Mouse (Mus musculus) heart, embryonic 13.5 days (tissue): ENCODE measurements at regions not wholly inside any gene's neighbourhood (a gene's known extent, or its start where the extent isn't known, plus 50 kb on each side); places are given as distances from the start of the nearest gene placed in this dataset.

Source experiments
- ATAC-seq: fragments of 200-750 bp; cut with Nextera tagmentation; 2 replicates; pipeline ENCODE4 v1.8.0; 2017; ENCODE audit warnings: moderate TSS enrichment; ENCODE audit not compliant: insufficient number of reproducible peaks, low FRiP score, low TSS enrichment; ENCODE audit errors: extremely low read depth
- H3K27ac ChIP-seq: fragments of 300-500 bp; sonication (generic); replicated peaks from 2 replicates; pipeline ENCODE4 v1.5.1; 2015; ENCODE audit warnings: moderate library complexity, mild to moderate bottlenecking, inconsistent platforms
- H3K27me3 ChIP-seq: fragments of 300-500 bp; sonication (generic); replicated peaks from 2 replicates; pipeline ENCODE4 v1.6.1; 2015; ENCODE audit warnings: mild to moderate bottlenecking, inconsistent platforms
- H3K36me3 ChIP-seq: fragments of 300-500 bp; sonication (generic); 2 replicates; pipeline ENCODE4 v1.6.1; 2015; ENCODE audit warnings: mild to moderate bottlenecking, inconsistent platforms
- H3K4me1 ChIP-seq: fragments of 300-500 bp; sonication (generic); 2 replicates; pipeline ENCODE4 v1.6.1; 2015; ENCODE audit warnings: inconsistent platforms
- H3K4me2 ChIP-seq: fragments of 300-500 bp; sonication (generic); 2 replicates; pipeline ENCODE4 v1.6.1; 2015; ENCODE audit warnings: inconsistent platforms, mild to moderate bottlenecking, moderate library complexity
- H3K4me3 ChIP-seq: fragments of 300-500 bp; sonication (generic); 2 replicates; pipeline ENCODE4 v1.5.1; 2015; ENCODE audit warnings: moderate library complexity, mild to moderate bottlenecking, inconsistent platforms
- H3K9ac ChIP-seq: fragments of 300-500 bp; sonication (generic); 2 replicates; pipeline ENCODE4 v1.6.1; 2015; ENCODE audit warnings: inconsistent platforms, mild to moderate bottlenecking, moderate library complexity
- H3K9me3 ChIP-seq: fragments of 300-500 bp; sonication (generic); 2 replicates; pipeline ENCODE4 v1.6.1; 2016; ENCODE audit warnings: inconsistent platforms
- WGBS: fragments of 180-500 bp; shearing (Covaris S2); methylation state at CpG from one replicate; pipeline ENCODE4 v1.1.7; 2015; ENCODE audit warnings: mixed read lengths; 5-methylcytosine and 5-hydroxymethylcytosine counted together

GRCm38 (mm10) chr1:151289493-151290258 lies 54.6 kb upstream of the Ivns1abp start:
- Histone ChIP-seq H3K4me2 (no peak overlapping the region), H3K27ac (no peak overlapping the region), H3K4me1 (peaks cover 6% of the 10 kb centered on the region; the same call in 1 of the 2 replicates), H3K9me3 (no peaks in the 10 kb centered on the region), H3K36me3 (no peaks in the 10 kb centered on the region), H3K4me3 (no peak overlapping the region), H3K9ac (no peak overlapping the region), H3K27me3 (no peaks in the 10 kb centered on the region)
- ATAC-seq, result no peak
- WGBS, result 66% methylated on average over 13 of the region's 13 CpGs

GRCm38 (mm10) chr1:151293311-151294050 lies 50.8 kb upstream of the Ivns1abp start:
- Histone ChIP-seq H3K9me3 (no peaks in the 10 kb centered on the region), H3K36me3 (no peaks in the 10 kb centered on the region), H3K4me2 (no peak overlapping the region), H3K4me1 (peaks cover 23% of the 10 kb centered on the region), H3K9ac (no peak overlapping the region), H3K27ac (no peak overlapping the region), H3K27me3 (no peaks in the 10 kb centered on the region), H3K4me3 (no peak overlapping the region)
- ATAC-seq, result no peak
- WGBS, result 77% methylated on average over 9 of the region's 9 CpGs
